Mouse (Mus musculus) CH12.LX (cell line): Measurements from ENCODE around the gene Dcaf15. TPM values are rescaled to one million over a fixed set of nuclear protein-coding genes. Genes with fewer than 3 reads are reported as not detected.

Experiments
- DNase-seq: peaks from one replicate; pipeline ENCODE4 v3.0.0-alpha.2; 2013; ENCODE audit errors: extremely low read depth
- H3K27ac ChIP-seq: 2 replicates; pipeline ENCODE4 v1.5.1; 2012; ENCODE audit warnings: low read depth, mild to moderate bottlenecking, control low read depth, moderate library complexity; ENCODE audit not compliant: insufficient read depth
- H3K27me3 ChIP-seq: replicated peaks from 2 replicates; pipeline ENCODE3; 2012; ENCODE audit warnings: inconsistent platforms
- H3K36me3 ChIP-seq, 2 experiments: replicated peaks in 1 of 2; 2 replicates each; pipeline versions ENCODE3 to v1.6.1; 2012; ENCODE audit warnings: inconsistent platforms in 1 of 2, low read length in 1 of 2, mild to moderate bottlenecking in 1 of 2, mixed read lengths in 1 of 2, moderate library complexity in 1 of 2; ENCODE audit not compliant: control insufficient read depth in 1 of 2, insufficient read depth in 1 of 2
- H3K4me1 ChIP-seq, 2 experiments: 2 replicates each; pipeline ENCODE4 v1.6.1; 2012; ENCODE audit warnings: inconsistent platforms in 1 of 2, moderate library complexity in 1 of 2; ENCODE audit not compliant: insufficient read depth in 2 of 2, control insufficient read depth in 1 of 2
- H3K4me2 ChIP-seq: 2 replicates; pipeline ENCODE4 v1.6.1; 2012; ENCODE audit warnings: low read depth, mild to moderate bottlenecking, control low read depth; ENCODE audit not compliant: poor library complexity, insufficient read depth, severe bottlenecking
- H3K4me3 ChIP-seq, 3 experiments: fragments of 150-350 bp in 1 of 3; sonication (generic) in 1 of 3; replicated peaks in 1 of 3; 2 replicates each; pipeline versions ENCODE3 to v1.5.1; 2011 to 2012; ENCODE audit warnings: low read depth in 2 of 3, low read length in 2 of 3, mild to moderate bottlenecking in 2 of 3, moderate library complexity in 2 of 3, control low read depth in 1 of 3, improper control_type of control experiment in 1 of 3, inconsistent platforms in 1 of 3, mixed read lengths in 1 of 3; ENCODE audit not compliant: poor library complexity in 1 of 3
- H3K79me2 ChIP-seq: replicated peaks from 2 replicates; pipeline ENCODE4 v1.6.1; 2012; ENCODE audit warnings: mild to moderate bottlenecking, moderate library complexity; ENCODE audit not compliant: control insufficient read depth, poor library complexity, insufficient read depth, severe bottlenecking; ENCODE audit errors: extremely low read depth
- H3K9ac ChIP-seq: 2 replicates; pipeline ENCODE4 v1.6.1; 2012; ENCODE audit warnings: low read depth, mild to moderate bottlenecking, control low read depth, moderate library complexity; ENCODE audit not compliant: insufficient read depth
- H3K9me3 ChIP-seq: replicated peaks from 2 replicates; pipeline ENCODE3; 2012; ENCODE audit warnings: low read length, inconsistent platforms, mixed read lengths
- BHLHE40 ChIP-seq: IDR thresholded peaks from 2 replicates; pipeline ENCODE4 v1.6.1; 2011; ENCODE audit warnings: mild to moderate bottlenecking, low read depth, low read length, improper control_type of control experiment
- CTCF ChIP-seq, 2 experiments: IDR thresholded peaks in 1 of 2; conservative IDR thresholded peaks in 1 of 2; 2 replicates each; pipeline ENCODE4 v1.5.1; 2011 to 2012; ENCODE audit warnings: low read depth in 2 of 2, low read length in 2 of 2, improper control_type of control experiment in 1 of 2, inconsistent platforms in 1 of 2, mild to moderate bottlenecking in 1 of 2, moderate library complexity in 1 of 2
- ELF1 ChIP-seq: IDR thresholded peaks from 2 replicates; pipeline ENCODE4 v1.6.1; 2014; ENCODE audit warnings: low read depth, mild to moderate bottlenecking, inconsistent platforms, low read length, improper control_type of control experiment
- EP300 ChIP-seq: IDR thresholded peaks from 2 replicates; pipeline ENCODE4 v1.6.1; 2011; ENCODE audit warnings: low read length, improper control_type of control experiment
- GABPA ChIP-seq: IDR thresholded peaks from 2 replicates; pipeline ENCODE4 v1.6.1; 2012; ENCODE audit warnings: low read depth, low read length, improper control_type of control experiment, inconsistent platforms; ENCODE audit not compliant: insufficient replicate concordance
- HCFC1 ChIP-seq: IDR thresholded peaks from 2 replicates; pipeline ENCODE4 v1.6.1; 2012; ENCODE audit warnings: low read depth, mild to moderate bottlenecking, inconsistent platforms, low read length, improper control_type of control experiment
- IRF4 ChIP-seq: IDR thresholded peaks from 2 replicates; pipeline ENCODE4 v1.6.1; 2014; ENCODE audit warnings: low read depth, mild to moderate bottlenecking, inconsistent platforms, low read length, improper control_type of control experiment
- JUN ChIP-seq: IDR thresholded peaks from 2 replicates; pipeline ENCODE4 v1.6.1; 2011; ENCODE audit warnings: low read depth, mild to moderate bottlenecking, low read length, improper control_type of control experiment, moderate library complexity; ENCODE audit not compliant: insufficient read depth
- JUND ChIP-seq: conservative IDR thresholded peaks from 2 replicates; pipeline ENCODE4 v1.6.1; 2011; ENCODE audit warnings: low read depth, low read length, improper control_type of control experiment
- MAX ChIP-seq: IDR thresholded peaks from 2 replicates; pipeline ENCODE4 v1.6.1; 2011; ENCODE audit warnings: low read length, improper control_type of control experiment
- MAZ ChIP-seq: IDR thresholded peaks from 2 replicates; pipeline ENCODE4 v1.6.1; 2012; ENCODE audit warnings: low read depth, mild to moderate bottlenecking, inconsistent platforms, low read length, improper control_type of control experiment, moderate library complexity
- MEF2A ChIP-seq: IDR thresholded peaks from 2 replicates; pipeline ENCODE4 v1.6.1; 2014; ENCODE audit warnings: low read depth, mild to moderate bottlenecking, inconsistent platforms, low read length, improper control_type of control experiment, borderline replicate concordance
- MXI1 ChIP-seq: IDR thresholded peaks from 2 replicates; pipeline ENCODE4 v1.6.1; 2011; ENCODE audit warnings: mild to moderate bottlenecking, low read depth, low read length, improper control_type of control experiment
- MYC ChIP-seq: IDR thresholded peaks from 2 replicates; pipeline ENCODE4 v1.6.1; 2011; ENCODE audit warnings: low read depth, mild to moderate bottlenecking, improper control_type of control experiment, low read length
- NELFE ChIP-seq: IDR thresholded peaks from 2 replicates; pipeline ENCODE4 v1.6.1; 2011; ENCODE audit warnings: low read depth, low read length, improper control_type of control experiment
- NRF1 ChIP-seq: IDR thresholded peaks from 2 replicates; pipeline ENCODE4 v1.6.1; 2014; ENCODE audit warnings: low read depth, mild to moderate bottlenecking, inconsistent platforms, low read length, improper control_type of control experiment, moderate library complexity
- PAX5 ChIP-seq: IDR thresholded peaks from 2 replicates; pipeline ENCODE4 v1.6.1; 2012; ENCODE audit warnings: low read length, inconsistent platforms, mixed read lengths
- POLR2A ChIP-seq: IDR thresholded peaks from 2 replicates; pipeline ENCODE4 v1.6.1; 2011; ENCODE audit warnings: low read depth, mild to moderate bottlenecking, improper control_type of control experiment, low read length
- POLR2AphosphoS2 ChIP-seq: IDR thresholded peaks from 2 replicates; pipeline ENCODE4 v1.6.1; 2011; ENCODE audit warnings: low read depth, low read length, improper control_type of control experiment
- SIN3A ChIP-seq: IDR thresholded peaks from 2 replicates; pipeline ENCODE4 v1.6.1; 2012; ENCODE audit warnings: low read length, improper control_type of control experiment, inconsistent platforms
- TCF12 ChIP-seq: IDR thresholded peaks from 2 replicates; pipeline ENCODE4 v1.6.1; 2014; ENCODE audit warnings: low read depth, mild to moderate bottlenecking, inconsistent platforms, low read length, improper control_type of control experiment
- UBTF ChIP-seq: IDR thresholded peaks from 2 replicates; pipeline ENCODE4 v1.6.1; 2012; ENCODE audit warnings: low read depth, mild to moderate bottlenecking, inconsistent platforms, low read length, improper control_type of control experiment, moderate library complexity
- USF1 ChIP-seq: IDR thresholded peaks from 2 replicates; pipeline ENCODE4 v1.6.1; 2014; ENCODE audit warnings: low read depth, mild to moderate bottlenecking, inconsistent platforms, low read length, improper control_type of control experiment
- USF2 ChIP-seq: conservative IDR thresholded peaks from 2 replicates; pipeline ENCODE4 v1.6.1; 2011; ENCODE audit warnings: low read depth, low read length, improper control_type of control experiment
- ZC3H11A ChIP-seq: IDR thresholded peaks from 2 replicates; pipeline ENCODE4 v1.6.1; 2012; ENCODE audit warnings: low read depth, mild to moderate bottlenecking, inconsistent platforms, low read length, improper control_type of control experiment
- ZKSCAN1 ChIP-seq: IDR thresholded peaks from 2 replicates; pipeline ENCODE4 v1.6.1; 2012; ENCODE audit warnings: low read depth, inconsistent platforms, low read length, improper control_type of control experiment, borderline replicate concordance
- dilution Hi-C: fragments of 300-500 bp; cut with MboI; formaldehyde crosslinking; loops from 2 replicates; pipeline ENCODE4 v1.14.3; 2020; ENCODE audit warnings: low sequenced_read_pairs; ENCODE audit not compliant: extremely low pct_unique_long_range_greater_than_20kb, extremely low pct_ligation_motif_present
- in situ Hi-C: fragments of 300-500 bp; cut with MboI; formaldehyde crosslinking; loops from 3 replicates; pipeline ENCODE4 v1.14.3; 2019; ENCODE audit warnings: low sequenced_read_pairs, low pct_ligation_motif_present, low pct_unique_long_range_greater_than_20kb, mixed read lengths
- polyA plus RNA-seq: library from polyadenylated mRNA; unstranded; fragments of >175 nt; gene quantifications from 2 replicates; pipeline ENCODE4 v1.2.1, GENCODE M21; 2012; ENCODE audit warnings: low read depth; ENCODE audit not compliant: insufficient read length
- total RNA-seq, 2 experiments: library from RNA; depleted of rRNA; stranded (reverse); fragments of 300-350 nt in 1 of 2; fragments of >200 nt in 1 of 2; gene quantifications; 2 replicates each; pipeline ENCODE4 v1.2.3; 2012 to 2014

The Dcaf15 gene
- total and polyA plus RNA-seq, 3 experiments: 39.3 to 50.7 (median 47.9) TPM

- TF ChIP-seq MEF2A (peak; percentile 41; the same call in 1 of the 2 replicates), POLR2AphosphoS2 (no peak), ELF1 (peak; percentile 90), POLR2A (peak; percentile 66), MYC (peak; percentile 65; the same call in 1 of the 2 replicates), NELFE (peak; percentile 71; the same call in 1 of the 2 replicates), CTCF (conservative IDR thresholded peaks at IDR 0.05 in 1 of 2, IDR thresholded peaks at IDR 0.05 in 1 of 2; ENCODE audit: low read depth in 2 of 2, low read length in 2 of 2) (no peak), ZKSCAN1 (no peak), EP300 (no peak)
These were observed 43.4 kb upstream of the Dcaf15 start, which contains the start of the genes Cc2d1a and 4930432K21Rik (continued) for GRCm38 (mm10) chr8:84147769-84148530.

- dilution Hi-C loops (no loop called here), in situ Hi-C loops (no loop called here)
- peak overlapping the region; percentile 58 for H3K9ac ChIP-seq
- peak; percentile 21 for DNase-seq
- H3K9me3 ChIP-seq: peaks cover 3% of the 10 kb centered on the region
- no peak overlapping the region for H3K27ac ChIP-seq
- 0 out of 2 replicates have a peak, but pooled peaks cover 3% of the 10 kb centered on the region for H3K79me2 ChIP-seq
- H3K4me3 ChIP-seq: peak overlapping the region; percentile 81 to 88 (median 83)
- H3K27me3 ChIP-seq: peaks cover 8% of the 10 kb centered on the region
- peak overlapping the region; percentile 25; the same call in 1 of the 2 replicates for H3K4me2 ChIP-seq
- peaks cover 4 to 20% of the 10 kb centered on the region in 2 experiments; a peak in 3 of 4 replicates for H3K4me1 ChIP-seq
- no peak for TF ChIP-seq POLR2AphosphoS2
- no peak for TF ChIP-seq PAX5
- TF ChIP-seq MXI1: no peak; the same call in 1 of the 2 replicates
- no peak for TF ChIP-seq GABPA
- no peak for TF ChIP-seq JUN
- no peak for TF ChIP-seq IRF4
- TF ChIP-seq USF1: no peak
- no peak for TF ChIP-seq USF2
- TF ChIP-seq ZC3H11A: no peak
- no peak for TF ChIP-seq SIN3A
- TF ChIP-seq NRF1: no peak
- TF ChIP-seq MAZ: no peak
- TF ChIP-seq TCF12: no peak
- no peak for TF ChIP-seq JUND
- no peak for TF ChIP-seq UBTF
- no peak for TF ChIP-seq HCFC1
- TF ChIP-seq EP300: no peak
- no peak for TF ChIP-seq BHLHE40
- TF ChIP-seq MAX: no peak
- H3K36me3 ChIP-seq: peaks cover 19 to 39% of the 10 kb centered on the region in 2 experiments
These were observed 42.8 kb upstream of the Dcaf15 start for GRCm38 (mm10) chr8:84147324-84147766.
